Mouse (Mus musculus): ENCODE results near the gene Tnrc18. TPM values are rescaled to one million over a fixed set of nuclear protein-coding genes. Genes with fewer than 3 reads are reported as not detected.
"Not testable (repeated sequence)": the region's sequence is repeated elsewhere in the genome, so short reads cannot be mapped to it uniquely, and the experiment has no call there.

The Tnrc18 gene
- polyA plus RNA-seq, 1 experiment from 2014 or later = 40.4 TPM

- H3K9ac ChIP-seq = no peak overlapping the region
- no peak overlapping the region for H3K4me3 ChIP-seq (ENCODE audit: low read depth, low read length)
- no peak overlapping the region for H3K4me2 ChIP-seq
- H3K27ac ChIP-seq (ENCODE audit: low read depth) = no peak overlapping the region
- no peaks in the 10 kb centered on the region for H3K4me1 ChIP-seq (ENCODE audit: insufficient read depth)
- WGBS = 65% methylated on average over 9 of the region's 9 CpGs
- no peaks in the 10 kb centered on the region for H3K9me3 ChIP-seq (ENCODE audit: low read depth, low read length)
- no peaks in the 10 kb centered on the region for H3K36me3 ChIP-seq (ENCODE audit: insufficient read depth)
- ATAC-seq (ENCODE audit: insufficient read depth) (no peak), DNase-seq (no peak)
- no peaks in the 10 kb centered on the region for H3K27me3 ChIP-seq (ENCODE audit: insufficient read depth, low read length)
- no peak for TF ChIP-seq CTCF (IDR thresholded peaks at IDR 0.05; ENCODE audit: low read depth)
Observed at GRCm38 (mm10) chr5:142850476-142850875, 33.0 kb upstream of the Tnrc18 start.

DNA sequence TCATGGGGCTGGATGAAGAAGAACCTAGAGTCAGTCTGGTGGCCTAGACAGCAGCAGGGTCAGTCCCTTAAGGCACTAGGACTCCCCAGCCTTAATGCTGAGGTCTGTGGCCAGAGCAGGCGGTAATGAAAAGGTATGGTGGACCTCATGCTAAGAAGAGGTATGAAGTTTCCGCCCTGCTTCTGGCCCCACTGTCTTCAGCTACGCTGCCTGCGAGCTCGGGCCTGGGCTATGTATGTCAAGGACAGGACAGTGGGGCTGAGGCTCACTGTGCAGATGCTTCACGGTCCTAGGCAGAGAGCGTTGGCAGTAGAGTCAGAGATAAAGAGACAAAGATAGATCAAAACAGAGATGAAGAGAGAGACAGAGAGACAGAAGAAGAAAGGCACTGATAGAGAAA lies 31.4 kb upstream of the Tnrc18 start:
- Histone ChIP-seq H3K36me3 (ENCODE audit: insufficient read depth) (no peaks in the 10 kb centered on the region), H3K27ac (ENCODE audit: low read depth) (no peak overlapping the region), H3K9ac (no peak overlapping the region), H3K27me3 (ENCODE audit: insufficient read depth, low read length) (no peaks in the 10 kb centered on the region), H3K9me3 (ENCODE audit: low read depth, low read length) (no peaks in the 10 kb centered on the region), H3K4me2 (no peak overlapping the region), H3K4me1 (ENCODE audit: insufficient read depth) (no peaks in the 10 kb centered on the region), H3K4me3 (ENCODE audit: low read depth, low read length) (no peak overlapping the region)
- WGBS = 93% methylated on average over 7 of the region's 7 CpGs
- ATAC-seq (ENCODE audit: insufficient read depth) (no peak), DNase-seq (no peak)
- no peak for TF ChIP-seq CTCF (IDR thresholded peaks at IDR 0.05; ENCODE audit: low read depth)

DNA sequence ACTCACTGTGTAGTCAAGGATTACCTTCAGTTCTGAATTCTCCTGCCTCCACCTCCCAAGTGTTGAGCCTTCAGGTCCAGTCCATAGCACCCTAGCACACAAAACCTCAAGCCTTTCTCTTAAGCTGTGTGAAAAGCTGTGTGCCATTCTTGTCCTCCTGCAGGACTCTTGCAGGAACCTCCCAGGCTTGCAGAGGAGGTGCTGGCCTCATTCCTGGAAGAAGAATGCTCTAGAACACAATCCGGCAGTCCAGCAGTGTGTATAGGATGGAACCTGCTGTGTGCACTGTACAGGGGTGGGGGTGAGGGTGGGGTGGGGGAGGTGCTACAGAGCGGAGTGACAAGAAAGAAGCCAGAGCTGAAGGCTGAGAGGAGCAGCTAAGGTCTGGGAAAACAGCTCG lies 30.7 kb upstream of the Tnrc18 start:
- no peak for DNase-seq
- Histone ChIP-seq H3K27ac (ENCODE audit: low read depth) (no peak overlapping the region), H3K4me1 (ENCODE audit: insufficient read depth) (no peaks in the 10 kb centered on the region), H3K36me3 (ENCODE audit: insufficient read depth) (no peaks in the 10 kb centered on the region), H3K9me3 (ENCODE audit: low read depth, low read length) (no peaks in the 10 kb centered on the region), H3K27me3 (ENCODE audit: insufficient read depth, low read length) (no peaks in the 10 kb centered on the region), H3K4me2 (no peak overlapping the region), H3K4me3 (ENCODE audit: low read depth, low read length) (no peak overlapping the region), H3K9ac (no peak overlapping the region)
- WGBS = 44% methylated on average over 3 of the region's 3 CpGs
- no peak for ATAC-seq (ENCODE audit: insufficient read depth)
- TF ChIP-seq CTCF (IDR thresholded peaks at IDR 0.05; ENCODE audit: low read depth) = no peak

GRCm38 (mm10) chr5:142844467-142844866 lies 27.0 kb upstream of the Tnrc18 start:
- H3K36me3 ChIP-seq (ENCODE audit: insufficient read depth) = no peaks in the 10 kb centered on the region
- H3K4me1 ChIP-seq (ENCODE audit: insufficient read depth) = no peaks in the 10 kb centered on the region
- H3K4me3 ChIP-seq (ENCODE audit: low read depth, low read length) = no peak overlapping the region
- no peak overlapping the region for H3K9ac ChIP-seq
- no peaks in the 10 kb centered on the region for H3K27me3 ChIP-seq (ENCODE audit: insufficient read depth, low read length)
- 53% methylated on average over 8 of the region's 8 CpGs for WGBS
- no peaks in the 10 kb centered on the region for H3K9me3 ChIP-seq (ENCODE audit: low read depth, low read length)
- no peak overlapping the region for H3K27ac ChIP-seq (ENCODE audit: low read depth)
- TF ChIP-seq CTCF (IDR thresholded peaks at IDR 0.05; ENCODE audit: low read depth) = peak; percentile 52
- H3K4me2 ChIP-seq = no peak overlapping the region
- DNase-seq (no peak), ATAC-seq (ENCODE audit: insufficient read depth) (no peak)

DNA sequence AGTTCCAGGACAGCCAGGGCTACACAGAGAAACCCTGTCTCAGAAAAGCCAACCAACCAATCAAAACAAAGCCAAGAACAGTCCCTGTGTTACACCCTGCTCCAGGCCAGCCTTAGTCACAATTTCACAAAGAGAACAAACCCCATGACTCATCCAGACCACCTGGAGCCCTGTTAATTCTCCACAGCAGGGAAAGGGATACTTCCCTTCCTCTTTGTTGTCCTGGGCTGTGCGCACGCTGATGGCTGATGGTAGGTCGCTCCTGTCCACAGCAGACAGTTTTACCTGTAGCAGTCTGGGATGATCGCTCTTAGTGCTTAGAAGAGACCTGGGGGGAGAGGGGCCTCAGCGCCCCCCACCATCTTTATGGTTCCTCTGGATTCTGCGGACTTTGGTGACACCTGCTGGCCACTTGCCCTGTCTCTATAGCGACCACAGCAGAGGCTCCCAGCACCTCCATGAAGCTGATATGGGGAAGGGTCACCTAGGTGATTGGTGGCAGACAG lies 24.7 kb upstream of the Tnrc18 start:
- H3K4me1 ChIP-seq (ENCODE audit: insufficient read depth) = no peaks in the 10 kb centered on the region
- no peak overlapping the region for H3K4me2 ChIP-seq
- peak; percentile 32; the same call in 1 of the 2 replicates for ATAC-seq (ENCODE audit: insufficient read depth)
- no peak overlapping the region for H3K27ac ChIP-seq (ENCODE audit: low read depth)
- H3K9me3 ChIP-seq (ENCODE audit: low read depth, low read length) = no peaks in the 10 kb centered on the region
- WGBS = 26% methylated on average over 7 of the region's 7 CpGs
- H3K4me3 ChIP-seq (ENCODE audit: low read depth, low read length) = no peak overlapping the region
- no peaks in the 10 kb centered on the region for H3K27me3 ChIP-seq (ENCODE audit: insufficient read depth, low read length)
- no peaks in the 10 kb centered on the region for H3K36me3 ChIP-seq (ENCODE audit: insufficient read depth)
- no peak overlapping the region for H3K9ac ChIP-seq
- TF ChIP-seq CTCF (IDR thresholded peaks at IDR 0.05; ENCODE audit: low read depth) = peak; percentile 72
- DNase-seq = peak; percentile 49

DNA sequence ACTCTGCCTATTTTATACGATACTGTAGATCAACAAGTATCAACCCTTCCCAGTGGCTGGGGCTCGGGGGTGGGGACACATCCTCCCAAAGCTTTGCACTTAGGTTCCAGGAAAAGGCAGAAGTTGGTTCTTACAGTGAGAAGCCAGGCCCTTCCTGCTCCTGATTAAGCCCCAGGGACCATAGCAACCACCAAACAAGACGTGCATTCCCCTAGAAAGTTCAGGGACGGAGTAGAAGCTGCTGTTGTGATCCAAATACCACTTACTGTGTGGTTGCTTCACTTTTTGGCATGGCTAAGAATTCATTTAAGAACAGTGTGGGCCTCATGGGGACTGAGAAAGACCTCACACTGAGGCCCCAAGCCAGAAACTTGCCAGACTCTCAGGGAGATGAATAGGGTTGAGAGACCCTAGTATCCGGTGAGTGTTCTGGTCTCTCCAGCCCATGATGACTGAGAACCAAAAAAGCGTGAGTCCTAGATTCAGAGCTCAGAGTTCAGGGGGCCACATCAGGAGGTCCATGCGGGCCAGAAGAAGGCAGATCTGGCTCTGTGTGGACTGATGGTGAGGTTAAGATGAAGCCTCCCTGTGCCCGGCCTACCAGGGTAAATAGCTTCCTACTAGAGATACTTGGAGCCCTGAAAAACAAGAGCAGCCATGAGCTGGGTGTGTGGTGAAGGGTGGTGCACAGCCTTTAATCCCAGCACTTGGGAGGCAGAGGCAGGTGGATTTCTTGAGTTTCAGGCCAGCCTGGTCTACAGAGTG lies 24.1 kb upstream of the Tnrc18 start:
- Histone ChIP-seq H3K27ac (ENCODE audit: low read depth) (no peak overlapping the region), H3K9me3 (ENCODE audit: low read depth, low read length) (no peaks in the 10 kb centered on the region), H3K9ac (no peak overlapping the region), H3K4me3 (ENCODE audit: low read depth, low read length) (no peak overlapping the region), H3K36me3 (ENCODE audit: insufficient read depth) (no peaks in the 10 kb centered on the region), H3K27me3 (ENCODE audit: insufficient read depth, low read length) (no peaks in the 10 kb centered on the region), H3K4me1 (ENCODE audit: insufficient read depth) (no peaks in the 10 kb centered on the region), H3K4me2 (no peak overlapping the region)
- ATAC-seq (ENCODE audit: insufficient read depth) (peak; percentile 22; the same call in 1 of the 2 replicates), DNase-seq (peak; percentile 58)
- no peak for TF ChIP-seq CTCF (IDR thresholded peaks at IDR 0.05; ENCODE audit: low read depth)
- 60% methylated on average over 8 of the region's 8 CpGs for WGBS

- H3K4me3 ChIP-seq (ENCODE audit: low read depth, low read length); H3K36me3 ChIP-seq (ENCODE audit: insufficient read depth); H3K9me3 ChIP-seq (ENCODE audit: low read depth, low read length); H3K27ac ChIP-seq (ENCODE audit: low read depth); ATAC-seq (ENCODE audit: insufficient read depth); H3K4me1 ChIP-seq (ENCODE audit: insufficient read depth); DNase-seq; H3K27me3 ChIP-seq (ENCODE audit: insufficient read depth, low read length); H3K9ac ChIP-seq; H3K4me2 ChIP-seq: not testable (repeated sequence)
- WGBS = 93% methylated on average over 2 of the region's 2 CpGs
Observed at GRCm38 (mm10) chr5:142837427-142837826, 20.0 kb upstream of the Tnrc18 start.
